Mouse (Mus musculus) cerebellum, adult (tissue): ENCODE data around the gene Kcnab3.

Experiments
- ATAC-seq: cut with Nextera tagmentation; 2 replicates; pipeline ENCODE4 v1.9.2; 2017; ENCODE audit warnings: mild to moderate bottlenecking, moderate library complexity, mixed read lengths; ENCODE audit not compliant: insufficient number of reproducible peaks, low FRiP score, low TSS enrichment

Gene Kcnab3

DNA sequence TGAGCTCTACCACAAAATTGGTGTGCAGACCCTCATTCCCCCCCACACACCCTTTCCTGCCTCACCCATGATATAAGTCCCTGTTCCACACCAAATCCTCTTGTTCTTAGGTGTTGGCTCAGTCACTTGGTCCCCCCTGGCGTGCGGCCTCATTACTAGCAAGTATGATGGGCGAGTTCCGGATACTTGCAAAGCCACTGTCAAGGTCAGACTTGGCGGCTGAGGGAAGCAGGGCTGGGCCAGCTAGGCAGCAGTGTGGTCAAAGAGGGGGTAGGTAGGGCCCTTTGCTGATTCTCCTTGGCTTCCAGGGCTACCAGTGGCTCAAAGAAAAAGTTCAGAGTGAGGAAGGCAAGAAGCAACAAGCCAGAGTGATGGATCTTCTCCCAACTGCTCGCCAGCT is 5.1 kb downstream of the Kcnab3 start:
- no peak for ATAC-seq

DNA sequence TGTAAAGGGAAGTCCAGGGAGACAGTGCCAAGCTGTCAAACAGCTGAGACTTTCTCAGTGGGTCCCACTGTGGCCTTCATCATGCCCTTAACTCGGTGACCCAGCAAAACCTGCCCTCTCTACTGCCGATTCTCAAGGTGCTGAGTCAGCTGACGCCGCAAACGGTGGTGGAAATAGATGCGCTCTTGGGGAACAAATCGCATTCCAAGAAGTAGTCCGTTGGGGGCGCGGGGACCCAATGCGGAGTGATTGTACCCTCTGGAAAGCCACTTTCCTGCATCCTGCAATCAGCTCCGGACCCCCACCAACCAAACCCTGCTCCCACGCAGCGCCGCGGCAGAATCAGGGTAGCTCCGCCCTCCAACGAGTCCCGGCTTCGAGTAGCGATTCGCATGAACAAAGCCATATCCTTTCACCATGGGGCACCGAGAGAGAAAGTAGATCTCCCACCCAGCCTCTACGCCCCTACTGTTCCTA is 5.9 kb downstream of the Kcnab3 start:
- peak; percentile 45; the same call in 1 of the 2 replicates for ATAC-seq

DNA sequence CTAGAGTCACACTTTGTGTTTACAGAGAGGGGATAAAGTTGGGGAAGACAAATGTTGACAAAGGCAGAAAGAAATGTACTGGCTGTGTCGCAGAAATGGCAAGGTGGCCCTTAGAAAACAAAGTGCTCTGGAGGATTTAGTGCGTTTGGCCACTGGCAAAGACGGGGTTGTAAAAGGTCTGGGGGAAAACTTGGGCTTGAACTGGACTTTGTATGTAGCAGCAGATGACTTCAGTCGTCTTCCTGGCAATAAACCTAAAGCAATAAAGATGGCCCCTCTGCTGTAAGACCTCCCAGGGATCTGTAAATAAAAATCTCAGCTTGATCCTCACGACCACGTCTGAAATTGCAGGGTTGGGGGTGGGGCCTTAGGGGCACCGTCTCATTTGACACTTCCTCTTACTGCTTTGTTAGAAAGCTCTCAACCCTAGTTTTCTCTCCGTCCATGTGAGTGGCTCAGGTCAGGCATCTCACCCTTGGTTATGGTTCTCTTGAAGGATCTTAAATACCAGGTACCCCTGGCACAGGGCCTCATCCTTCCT is 6.7 kb downstream of the Kcnab3 start:
- no peak for ATAC-seq

DNA sequence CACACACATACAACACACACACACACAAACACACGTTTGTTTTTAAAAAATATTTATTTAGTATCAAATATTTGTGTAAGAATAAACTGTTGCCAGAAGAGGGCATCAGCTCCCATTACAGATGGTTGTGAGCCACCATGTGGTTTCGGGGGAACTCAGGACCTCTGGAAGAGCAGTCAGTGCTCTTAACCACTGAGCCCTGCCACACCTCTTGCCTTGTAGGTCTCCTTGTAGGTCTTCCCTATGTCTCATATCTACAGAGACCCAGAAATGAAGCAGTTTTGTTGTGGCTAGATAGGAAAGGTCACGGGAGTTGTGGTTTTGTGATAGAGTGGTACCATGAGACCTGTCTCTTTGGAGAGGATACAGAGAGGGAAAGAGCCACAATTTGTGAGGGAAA is 7.9 kb downstream of the Kcnab3 start:
- no peak for ATAC-seq

DNA sequence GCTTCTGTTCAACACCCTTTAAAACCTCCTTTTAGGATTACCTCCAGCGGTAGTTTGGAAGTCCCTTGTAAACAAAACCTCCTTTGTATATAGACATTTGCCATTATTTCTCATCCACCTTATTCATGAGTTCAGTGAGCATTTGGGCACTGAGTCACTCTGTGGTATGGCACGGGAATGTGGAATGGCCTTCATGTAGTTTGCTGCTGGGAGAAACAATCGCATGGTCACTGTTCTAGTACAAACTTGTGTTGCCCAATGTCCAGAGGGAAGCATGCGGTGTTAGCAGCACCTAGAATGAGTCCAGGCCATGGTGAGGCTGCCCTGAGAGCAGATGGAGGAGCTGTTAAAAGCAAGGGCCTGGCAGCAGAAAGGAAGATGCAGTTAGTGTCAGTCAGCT is 8.7 kb downstream of the Kcnab3 start:
- no peak for ATAC-seq

GRCm38 (mm10) chr11:69340161-69341131 is 14.4 kb downstream of the Kcnab3 start, which contains the start of gene Rnf227:
TSS of gene Rnf227 (plus strand) at chr11:69340461.
- ATAC-seq, result peak; percentile 49; the same call in 1 of the 2 replicates

DNA sequence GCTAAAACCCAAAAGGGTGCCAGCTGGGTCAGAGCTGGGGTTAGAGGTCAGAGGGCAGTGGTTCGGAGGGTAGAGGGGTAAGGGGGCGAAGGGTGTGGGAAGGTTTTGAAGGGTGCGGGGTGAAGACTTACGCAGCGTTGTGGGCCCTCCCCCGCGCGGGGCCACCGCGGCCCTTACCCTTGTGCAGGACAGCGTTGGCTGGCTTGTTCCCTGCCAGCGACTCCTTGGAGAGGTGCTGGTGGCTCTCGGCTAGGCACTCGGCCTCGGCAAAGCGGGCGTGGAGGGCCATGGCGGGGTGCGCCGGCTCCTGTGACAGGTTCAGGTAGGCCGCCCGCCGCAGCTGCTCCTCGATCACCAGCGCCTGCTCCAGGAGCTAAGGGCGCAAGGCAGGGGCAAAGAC is 20.4 kb downstream of the Kcnab3 start:
- no peak for ATAC-seq

- no peak for ATAC-seq
Observed at GRCm38 (mm10) chr11:69356544-69356943, 30.5 kb downstream of the Kcnab3 start.

- ATAC-seq, result no peak
Observed at GRCm38 (mm10) chr11:69357690-69358089, 31.6 kb downstream of the Kcnab3 start.

DNA sequence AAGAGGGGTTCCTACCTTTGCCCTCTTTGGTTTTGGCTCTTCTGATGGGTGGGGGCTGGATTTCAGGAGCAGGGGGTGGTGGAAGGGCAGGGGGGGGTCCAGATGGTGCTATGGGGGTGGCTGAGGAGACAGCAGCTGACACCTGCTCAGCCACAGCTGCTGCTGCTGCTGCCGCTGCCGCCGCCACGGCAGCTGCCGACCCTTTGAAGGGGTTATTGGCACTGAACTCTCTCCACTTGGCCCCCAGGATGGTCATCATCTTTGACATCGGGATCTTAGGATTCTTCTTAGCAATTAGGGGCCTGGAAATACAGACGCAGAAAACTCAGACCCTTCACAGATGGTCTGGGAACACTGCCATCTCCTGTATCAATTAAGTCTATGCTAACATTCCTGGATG is 36.0 kb downstream of the Kcnab3 start:
- no peak for ATAC-seq

DNA sequence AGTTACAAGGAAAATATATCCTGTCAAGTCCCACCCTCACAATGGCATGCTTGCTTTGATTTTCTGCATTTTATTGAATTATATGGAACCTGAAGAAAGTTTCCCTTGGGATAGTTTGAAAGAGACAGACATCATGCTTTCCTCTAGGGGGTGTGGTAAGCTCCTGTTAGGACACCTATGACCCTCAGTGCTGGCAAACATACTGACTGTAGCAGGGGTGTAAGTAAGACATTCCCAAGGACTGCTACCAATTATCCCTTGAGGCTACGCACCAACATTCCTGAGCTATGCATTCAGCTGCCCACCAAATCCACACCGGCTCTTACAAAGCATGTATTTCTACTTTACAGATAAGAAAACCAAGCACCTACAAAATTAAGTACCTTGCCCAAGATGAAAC is 36.4 kb downstream of the Kcnab3 start:
- no peak for ATAC-seq

DNA sequence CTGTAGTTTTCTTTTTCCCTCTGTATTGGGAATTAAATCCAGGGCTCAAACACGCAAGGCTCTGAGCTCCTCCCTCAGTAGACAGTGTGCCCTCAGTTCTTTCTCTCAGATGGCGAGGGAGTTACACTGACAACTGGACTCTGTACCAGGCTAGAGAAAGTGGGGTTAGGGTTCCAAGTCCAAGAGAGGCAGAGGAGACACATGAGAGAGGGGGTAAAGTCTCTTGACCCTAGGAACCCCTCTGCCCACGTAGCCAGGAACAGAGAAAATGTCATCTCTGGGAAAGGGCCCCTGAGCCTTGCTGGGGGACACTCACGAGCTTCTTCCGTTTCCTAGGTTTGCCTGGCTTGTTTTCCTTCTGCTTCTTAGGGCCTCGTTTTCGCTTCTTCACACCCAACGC is 38.3 kb downstream of the Kcnab3 start:
- ATAC-seq, result no peak

DNA sequence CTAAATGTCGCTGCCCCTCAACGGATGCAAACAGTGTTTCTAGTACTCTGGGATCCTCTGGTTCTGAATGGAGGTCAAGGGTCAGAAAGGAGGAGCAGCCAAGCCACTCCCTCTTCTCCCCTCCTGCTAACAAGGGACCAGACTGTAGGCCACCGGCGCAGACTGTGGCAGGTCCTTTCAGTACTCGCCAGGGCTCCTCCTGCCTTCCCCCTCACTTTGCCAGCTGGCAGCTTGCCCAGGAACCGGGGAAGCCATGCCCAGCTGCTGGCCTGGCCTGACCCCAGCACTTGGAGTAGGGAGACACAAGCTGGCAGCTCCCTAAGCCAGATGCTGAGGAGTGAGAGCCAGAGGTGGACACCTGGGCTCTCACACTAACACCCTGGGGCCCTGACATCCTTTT is 38.9 kb downstream of the Kcnab3 start:
- ATAC-seq, result 0 out of 2 replicates have a peak, but pooled peaks have one; percentile 37

DNA sequence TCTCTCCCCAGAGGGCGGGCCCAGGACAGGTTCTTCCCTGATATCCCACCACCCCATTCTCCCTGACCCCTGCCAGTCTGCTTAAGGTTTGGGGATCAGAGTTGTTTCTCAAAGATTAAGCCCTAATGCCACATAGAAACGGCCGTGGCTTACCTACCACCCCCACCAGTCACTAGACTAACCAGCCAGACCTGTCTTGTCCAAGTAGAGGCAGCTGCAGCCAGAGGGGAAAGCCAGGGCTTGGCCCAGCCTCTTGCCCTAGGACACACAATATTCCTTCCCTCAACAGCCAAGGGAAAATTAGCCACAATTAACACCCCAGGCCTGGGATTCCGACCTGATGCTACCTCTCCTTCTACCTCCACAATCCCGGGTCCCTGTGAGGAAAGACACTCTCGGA is 39.7 kb downstream of the Kcnab3 start:
- no peak for ATAC-seq

DNA sequence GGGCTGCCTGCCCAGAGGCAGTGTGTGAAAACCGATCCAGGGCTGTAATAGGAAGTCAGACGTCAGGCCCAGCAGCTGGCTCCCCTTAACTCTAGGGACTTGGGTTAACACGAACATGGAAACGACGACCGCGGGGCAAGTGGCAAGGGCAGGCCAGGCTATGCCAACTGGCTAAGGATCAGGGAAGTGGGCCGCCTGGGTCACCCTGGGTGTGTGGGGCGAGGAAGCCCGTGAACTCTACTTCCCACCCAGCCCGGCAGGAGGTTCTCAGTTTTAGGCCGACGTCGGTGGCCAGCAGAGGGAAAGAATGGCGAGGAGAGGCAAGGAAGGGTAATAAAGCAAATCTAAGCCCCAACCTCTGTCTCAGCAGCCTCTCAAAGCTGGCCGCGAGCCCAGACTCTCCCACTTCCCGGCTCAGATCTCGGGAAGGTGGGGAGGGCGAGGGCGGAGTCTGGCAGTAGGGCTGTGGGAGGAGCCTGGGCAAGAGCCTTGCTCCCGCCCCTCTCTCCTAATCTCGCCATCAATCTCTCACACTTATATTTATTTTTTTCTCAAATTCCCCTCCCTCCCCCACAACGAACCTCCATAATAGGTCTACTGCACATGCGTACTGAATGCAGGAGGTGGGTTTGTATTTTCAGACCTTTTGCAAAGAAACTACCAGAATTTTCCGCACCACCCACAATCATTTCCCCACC is 40.2 kb downstream of the Kcnab3 start:
- ATAC-seq, result no peak

- no peak for ATAC-seq
Observed at GRCm38 (mm10) chr11:69366855-69367615, 41.0 kb downstream of the Kcnab3 start.

DNA sequence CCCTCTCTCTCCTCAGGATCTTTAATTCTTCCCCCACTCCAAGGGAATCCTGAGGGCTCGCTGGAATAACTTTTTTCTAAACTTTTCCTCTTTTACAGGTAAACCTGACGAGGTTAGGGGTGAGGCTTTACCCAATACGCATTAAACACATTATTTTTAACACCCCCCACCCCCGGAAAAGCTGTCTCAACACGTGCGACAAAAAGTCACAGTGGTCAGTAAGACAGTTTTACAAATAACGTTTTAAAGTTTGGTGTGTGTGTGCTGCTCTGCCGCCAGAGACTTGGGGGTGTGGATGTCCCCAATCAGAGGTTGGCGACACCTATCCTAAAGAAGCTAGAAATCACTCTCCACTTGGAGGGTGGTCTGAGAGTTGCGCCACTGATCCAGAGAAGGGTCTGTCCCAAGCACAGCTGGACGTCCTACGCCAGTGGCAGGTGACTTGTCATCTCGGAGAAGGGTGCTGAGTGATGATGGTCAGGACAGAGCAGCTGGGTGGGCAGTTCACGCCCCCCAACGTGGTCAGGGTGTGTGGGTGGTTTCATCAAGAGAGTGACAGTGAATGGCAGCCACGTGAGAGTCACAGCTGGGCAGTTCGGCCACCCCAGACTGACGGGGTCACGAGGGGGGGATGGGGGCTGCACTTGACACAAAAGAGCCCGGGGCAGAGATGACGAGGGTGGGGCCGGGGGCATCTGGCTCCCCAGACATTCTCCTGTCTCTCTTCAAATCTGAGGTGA is 41.7 kb downstream of the Kcnab3 start:
- ATAC-seq, result no peak

GRCm38 (mm10) chr11:69368356-69369214 is 42.5 kb downstream of the Kcnab3 start:
- no peak for ATAC-seq
